Mouse (Mus musculus) E14TG2a.4 (cell line): ENCODE measurements around the gene Mtcl1.

Experiments
- CTCF ChIP-seq: conservative IDR thresholded peaks from 2 replicates; pipeline ENCODE4 v1.5.1; 2014; ENCODE audit warnings: low read length
- NANOG ChIP-seq: IDR thresholded peaks from 2 replicates; pipeline ENCODE4 v1.6.1; 2014; ENCODE audit warnings: borderline replicate concordance, low read length, mixed read lengths
- POU5F1 ChIP-seq: IDR thresholded peaks from 2 replicates; pipeline ENCODE4 v1.6.1; 2014; ENCODE audit warnings: low read length, borderline replicate concordance

DNA sequence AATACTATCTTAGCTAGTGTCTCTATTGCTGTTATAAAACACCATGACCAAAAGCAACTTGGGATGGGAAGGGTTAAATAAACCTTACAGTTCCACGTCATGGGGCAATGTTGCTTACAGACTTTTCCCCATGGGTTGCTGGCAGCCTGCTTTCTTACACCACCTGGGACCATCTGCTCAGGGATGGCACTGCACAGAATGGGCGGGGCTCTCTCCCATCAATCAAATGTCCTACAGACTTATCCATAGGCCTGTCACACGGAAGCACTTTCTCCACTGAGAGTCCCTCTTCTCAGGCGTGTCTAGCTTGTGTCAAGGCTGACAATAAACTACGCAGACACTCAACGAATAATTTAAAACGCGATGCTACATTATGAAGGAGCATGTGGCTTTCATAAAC is 12.7 kb downstream of the Mtcl1 start:
- TF ChIP-seq CTCF (no peak), NANOG (no peak), POU5F1 (no peak)
